Mouse (Mus musculus) E14TG2a.4 (cell line): ENCODE measurements around the gene Hnrnph3.

Source experiments
- CTCF ChIP-seq: conservative IDR thresholded peaks from 2 replicates; pipeline ENCODE4 v1.5.1; 2014; ENCODE audit warnings: low read length
- POU5F1 ChIP-seq: IDR thresholded peaks from 2 replicates; pipeline ENCODE4 v1.6.1; 2014; ENCODE audit warnings: low read length, borderline replicate concordance

DNA sequence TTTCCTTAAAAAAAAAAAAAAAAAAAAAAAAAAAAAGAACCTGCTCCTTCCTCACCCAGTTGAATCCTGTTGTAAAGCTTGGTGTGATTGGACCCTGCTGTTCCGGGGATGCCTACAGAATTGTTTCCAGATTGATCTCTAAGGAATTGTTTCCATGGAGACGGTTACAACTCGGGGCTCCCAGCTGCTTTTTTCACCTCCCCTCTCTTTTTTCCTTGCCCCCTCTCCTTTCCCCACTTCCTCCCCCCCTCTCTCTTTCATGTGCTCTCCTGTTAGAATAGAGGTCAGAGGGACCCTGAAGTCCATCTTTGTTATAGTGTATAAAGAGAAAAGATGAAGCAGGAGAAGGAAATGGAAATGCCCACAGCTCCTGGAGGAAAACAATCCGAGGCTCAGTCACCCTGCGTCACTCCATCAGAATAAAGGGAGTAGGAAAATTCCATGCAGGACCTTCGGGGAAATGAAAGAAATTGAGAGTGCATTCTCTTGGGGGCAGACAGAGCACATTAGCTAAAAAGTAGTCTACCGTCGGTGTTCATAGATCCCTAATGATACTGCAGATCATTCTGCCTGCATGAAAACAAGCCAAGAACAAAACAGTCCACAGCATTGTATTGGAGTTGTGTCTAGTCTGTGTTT lies 2.3 kb upstream of the Hnrnph3 start:
- TF ChIP-seq CTCF, result no peak
- no peak for TF ChIP-seq POU5F1
